Mouse (Mus musculus): Measurements from ENCODE around the gene Rbm33. TPM values are rescaled to one million over a fixed set of nuclear protein-coding genes. Genes with fewer than 3 reads are reported as not detected.

Gene Rbm33
- polyA plus RNA-seq, 1 experiment from 2014 or later = 24.3 TPM

DNA sequence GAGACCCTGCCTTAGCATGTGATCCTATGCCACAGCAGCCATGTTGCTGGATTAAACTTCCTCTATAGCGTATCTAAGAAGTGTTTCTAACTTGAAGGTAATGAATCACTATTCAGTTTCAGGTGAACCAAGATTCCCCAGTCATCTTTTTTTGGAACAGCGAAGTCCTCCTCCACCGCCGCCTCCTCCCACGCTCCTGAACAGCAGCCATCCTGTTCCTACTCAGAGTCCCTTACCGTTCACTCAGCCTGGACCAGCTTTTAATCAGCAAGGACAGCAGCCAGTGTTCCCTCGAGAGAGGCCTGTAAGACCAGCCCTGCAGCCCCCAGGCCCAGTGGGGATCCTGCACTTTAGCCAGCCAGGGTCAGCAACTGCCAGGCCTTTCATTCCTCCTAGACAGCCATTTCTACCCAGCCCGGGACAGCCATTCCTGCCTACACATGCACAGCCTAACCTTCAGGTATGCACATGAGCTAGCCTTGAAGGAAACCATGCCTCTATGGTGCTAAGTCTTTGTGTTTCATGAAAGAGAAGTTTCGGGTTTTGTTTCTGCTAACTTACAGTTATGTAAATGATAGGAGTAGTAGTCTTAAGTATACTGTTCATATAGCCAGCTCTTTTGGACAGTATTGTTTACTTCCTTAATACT lies 70.7 kb downstream of the Rbm33 start:
- no peaks in the 10 kb centered on the region for H3K27me3 ChIP-seq
- no peaks in the 10 kb centered on the region for H3K4me1 ChIP-seq (replicated peaks)
- WGBS = 81% methylated on average over 9 of the region's 9 CpGs
- H3K36me3 ChIP-seq = peaks cover 52% of the 10 kb centered on the region
- H3K27ac ChIP-seq = peak overlapping the region; percentile 44
- no peak overlapping the region; the same call in 1 of the 2 replicates for H3K9ac ChIP-seq (replicated peaks)
- no peaks in the 10 kb centered on the region for H3K9me3 ChIP-seq
- no peak overlapping the region for H3K4me2 ChIP-seq (replicated peaks)
- ATAC-seq = peak; percentile 45; the same call in 1 of the 2 replicates
- H3K4me3 ChIP-seq (replicated peaks) = no peak overlapping the region

DNA sequence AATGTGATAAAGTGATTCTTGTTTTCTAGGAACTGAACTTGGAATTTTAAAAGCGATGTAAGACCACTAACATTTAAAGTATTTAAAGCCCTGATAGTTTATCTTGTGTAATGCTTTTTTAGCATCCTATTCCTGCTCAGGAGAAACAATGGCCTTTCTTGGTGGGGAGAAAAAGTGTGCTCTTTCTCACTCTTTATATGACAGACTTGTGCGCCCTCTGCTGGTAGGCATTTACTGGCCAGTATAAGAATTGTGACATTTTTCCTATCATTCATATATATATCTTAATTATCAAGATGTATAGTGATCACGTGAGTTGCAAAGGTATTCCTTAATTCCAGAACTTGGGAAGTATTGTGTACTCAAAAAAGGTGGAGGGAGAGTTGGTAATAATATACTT lies 71.3 kb downstream of the Rbm33 start:
- Histone ChIP-seq H3K27ac (no peak overlapping the region), H3K36me3 (peaks cover 52% of the 10 kb centered on the region)
- ATAC-seq = 0 out of 2 replicates have a peak, but pooled peaks have one; percentile 48

DNA sequence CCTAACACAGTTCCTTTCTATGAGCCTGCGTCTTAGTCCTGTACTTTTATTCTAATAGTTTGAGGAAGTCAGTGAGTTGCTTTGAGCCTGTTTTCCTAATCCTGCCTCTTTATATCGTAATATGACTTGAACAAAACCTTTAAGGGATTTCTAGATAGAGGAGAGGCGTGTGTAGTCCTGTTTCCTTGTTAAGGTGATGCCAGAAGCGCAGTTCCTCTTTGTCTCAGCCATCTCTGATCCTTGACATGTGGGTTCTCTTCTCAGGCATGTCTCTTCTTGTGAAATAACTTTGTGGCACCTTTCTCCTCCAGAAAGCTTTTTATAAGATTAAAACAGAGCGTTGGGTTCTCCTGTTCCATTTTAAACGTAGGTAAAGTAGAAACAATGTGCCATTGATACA lies 73.3 kb downstream of the Rbm33 start:
- no peaks in the 10 kb centered on the region for H3K4me1 ChIP-seq (replicated peaks)
- ATAC-seq = no peak
- H3K27me3 ChIP-seq = no peaks in the 10 kb centered on the region
- peaks cover 64% of the 10 kb centered on the region for H3K36me3 ChIP-seq
- no peaks in the 10 kb centered on the region for H3K9me3 ChIP-seq
- no peak overlapping the region for H3K4me2 ChIP-seq (replicated peaks)
- no peak overlapping the region for H3K9ac ChIP-seq (replicated peaks)
- 94% methylated on average over 6 of the region's 6 CpGs for WGBS
- H3K27ac ChIP-seq = no peak overlapping the region
- H3K4me3 ChIP-seq (replicated peaks) = no peak overlapping the region

More for the DNA sequence above, 71.3 kb downstream of the Rbm33 start:
- WGBS = 57% methylated on average over 3 of the region's 3 CpGs
- no peaks in the 10 kb centered on the region for H3K27me3 ChIP-seq
- no peaks in the 10 kb centered on the region for H3K4me1 ChIP-seq (replicated peaks)
- no peaks in the 10 kb centered on the region for H3K9me3 ChIP-seq
- no peak overlapping the region for H3K4me3 ChIP-seq (replicated peaks)
- H3K9ac ChIP-seq (replicated peaks) = no peak overlapping the region
- H3K4me2 ChIP-seq (replicated peaks) = no peak overlapping the region

DNA sequence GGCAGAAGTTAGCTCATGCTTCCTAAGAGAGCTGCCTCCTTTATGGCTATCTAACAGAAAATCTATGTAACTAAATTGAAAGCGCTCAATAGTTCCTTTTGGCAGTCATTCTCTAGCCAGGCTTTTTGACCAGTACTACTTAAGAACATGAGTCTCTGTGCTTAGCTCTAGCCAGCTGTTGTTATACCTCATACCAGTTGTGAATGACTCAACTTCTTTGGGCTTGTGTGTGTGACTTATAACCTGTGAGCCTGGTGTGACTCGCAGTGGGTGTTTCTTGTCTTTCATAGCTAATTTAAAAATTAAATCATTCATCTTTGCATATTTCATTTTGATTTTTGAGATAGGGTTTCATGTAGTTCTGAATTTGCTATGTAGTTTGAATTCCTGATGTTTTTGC lies 80.4 kb downstream of the Rbm33 start:
- 99% methylated on average over 2 of the region's 2 CpGs for WGBS
- Histone ChIP-seq H3K4me3 (replicated peaks) (no peak overlapping the region), H3K9me3 (no peaks in the 10 kb centered on the region), H3K27me3 (no peaks in the 10 kb centered on the region), H3K36me3 (peaks cover 44% of the 10 kb centered on the region), H3K4me1 (replicated peaks) (peaks cover 12% of the 10 kb centered on the region; the same call in 1 of the 2 replicates), H3K27ac (no peak overlapping the region), H3K9ac (replicated peaks) (no peak overlapping the region), H3K4me2 (replicated peaks) (no peak overlapping the region)
- ATAC-seq = no peak

DNA sequence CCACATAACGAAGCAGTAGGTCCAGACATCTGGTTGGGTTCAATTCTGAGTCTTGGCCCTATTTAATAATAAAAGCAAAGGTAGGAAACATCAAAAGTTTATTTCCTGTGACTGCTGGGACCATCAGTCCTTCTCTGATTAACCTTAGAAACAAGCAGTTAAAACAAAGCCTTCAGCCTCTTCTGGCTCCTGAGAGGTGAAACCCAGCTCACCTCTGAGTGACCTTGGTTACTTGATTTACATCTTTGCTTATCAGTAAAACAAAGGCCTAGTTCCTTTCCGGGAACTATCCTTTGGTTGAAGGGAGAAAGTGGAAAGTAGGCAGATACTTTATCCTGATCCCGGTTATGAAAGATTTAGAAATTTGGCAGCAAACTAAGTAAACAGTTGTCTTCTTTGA lies 81.8 kb downstream of the Rbm33 start:
- Histone ChIP-seq H3K4me1 (replicated peaks) (peaks cover 21% of the 10 kb centered on the region), H3K4me3 (replicated peaks) (no peak overlapping the region), H3K27ac (no peak overlapping the region), H3K36me3 (peaks cover 41% of the 10 kb centered on the region), H3K9me3 (no peaks in the 10 kb centered on the region), H3K27me3 (no peaks in the 10 kb centered on the region), H3K4me2 (replicated peaks) (no peak overlapping the region), H3K9ac (replicated peaks) (no peak overlapping the region)
- WGBS = 87% methylated on average over 3 of the region's 3 CpGs
- no peak for ATAC-seq

DNA sequence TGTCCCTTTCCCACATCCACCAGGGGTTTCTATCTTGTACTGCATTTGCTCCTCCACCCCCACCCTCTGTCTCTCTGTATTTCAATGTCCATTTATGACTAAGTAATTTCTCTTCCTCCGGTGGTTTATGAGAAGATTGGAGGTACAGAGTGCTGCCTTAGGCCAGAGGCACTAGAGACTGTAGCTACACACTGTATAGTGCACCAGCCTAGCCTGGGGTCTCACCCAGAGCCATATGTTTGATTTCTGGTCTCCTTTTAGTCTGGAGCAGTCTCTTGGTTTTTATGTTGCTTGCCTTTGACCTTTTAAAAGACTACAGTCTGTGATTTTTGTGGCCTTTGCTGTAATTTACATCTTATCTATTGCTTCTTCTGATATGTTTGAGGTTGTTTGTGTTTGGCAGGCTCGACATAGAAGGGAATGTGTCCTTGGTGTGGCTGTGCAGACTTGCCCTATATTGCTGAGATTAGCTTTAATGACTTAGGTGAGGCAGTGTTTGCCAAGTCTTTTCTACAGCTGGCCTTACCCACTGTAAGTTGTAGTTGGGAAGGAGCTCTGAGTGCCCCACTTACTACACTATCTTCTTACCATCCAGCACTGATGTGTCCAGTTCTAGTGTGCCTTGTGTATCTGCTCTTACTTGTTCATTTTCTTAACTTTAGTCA lies 82.7 kb downstream of the Rbm33 start:
- H3K9me3 ChIP-seq = no peaks in the 10 kb centered on the region
- H3K27ac ChIP-seq = no peak overlapping the region
- no peak overlapping the region for H3K4me3 ChIP-seq (replicated peaks)
- no peak overlapping the region for H3K4me2 ChIP-seq (replicated peaks)
- no peak for ATAC-seq
- H3K9ac ChIP-seq (replicated peaks) = no peak overlapping the region
- H3K4me1 ChIP-seq (replicated peaks) = peaks cover 27% of the 10 kb centered on the region
- H3K36me3 ChIP-seq = peaks cover 33% of the 10 kb centered on the region
- WGBS = 94% methylated on average over 2 of the region's 2 CpGs
- H3K27me3 ChIP-seq = no peaks in the 10 kb centered on the region

DNA sequence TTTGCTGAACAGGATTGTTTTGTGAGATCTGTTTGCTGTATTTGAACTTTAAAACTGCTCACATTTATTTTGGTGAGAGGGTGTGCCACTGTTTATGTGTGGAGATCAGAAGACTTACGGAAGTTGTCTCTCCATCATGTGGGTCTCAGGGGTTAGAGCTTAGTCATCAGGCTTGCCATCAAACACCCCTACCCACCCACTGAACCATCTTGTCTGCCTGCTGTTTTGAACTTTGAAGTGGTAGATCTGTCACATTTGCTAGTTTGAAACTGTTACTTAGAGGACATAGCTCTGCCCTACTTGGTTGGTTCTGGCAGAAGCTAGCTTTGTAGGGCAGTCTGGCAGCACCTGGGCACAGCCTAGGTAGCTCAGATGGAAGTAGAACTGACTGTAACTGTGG lies 85.8 kb downstream of the Rbm33 start:
- ATAC-seq = no peak
- peaks cover 30% of the 10 kb centered on the region for H3K4me1 ChIP-seq (replicated peaks)
- 100% methylated on average over 1 of the region's 1 CpGs for WGBS
- no peaks in the 10 kb centered on the region for H3K9me3 ChIP-seq
- H3K4me2 ChIP-seq (replicated peaks) = no peak overlapping the region
- no peak overlapping the region for H3K9ac ChIP-seq (replicated peaks)
- no peaks in the 10 kb centered on the region for H3K27me3 ChIP-seq
- H3K27ac ChIP-seq = no peak overlapping the region
- H3K36me3 ChIP-seq = peaks cover 21% of the 10 kb centered on the region
- no peak overlapping the region for H3K4me3 ChIP-seq (replicated peaks)

DNA sequence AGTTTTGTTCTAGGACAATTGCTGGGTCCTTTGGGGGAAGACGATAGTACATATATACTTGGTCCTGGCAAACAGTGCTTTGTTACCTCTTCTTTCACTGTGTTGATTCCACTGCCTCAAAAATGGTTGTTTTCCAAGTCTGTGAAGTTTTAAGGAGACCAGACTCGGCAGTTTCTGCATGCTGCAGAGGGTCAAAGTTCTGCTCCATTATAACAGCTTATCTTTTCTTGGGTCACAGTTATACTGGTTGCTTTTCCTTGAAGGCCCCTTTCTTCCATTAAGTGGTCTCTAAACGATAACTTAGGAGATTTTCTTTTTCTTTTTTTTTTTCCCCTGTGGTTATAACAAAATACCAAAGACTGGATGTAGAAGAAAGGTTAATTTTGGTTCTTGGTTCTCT lies 89.7 kb downstream of the Rbm33 start:
- 88% methylated on average over 3 of the region's 3 CpGs for WGBS
- no peak overlapping the region for H3K4me3 ChIP-seq (replicated peaks)
- no peaks in the 10 kb centered on the region for H3K9me3 ChIP-seq
- H3K4me2 ChIP-seq (replicated peaks) = no peak overlapping the region
- H3K9ac ChIP-seq (replicated peaks) = no peak overlapping the region
- no peak overlapping the region for H3K27ac ChIP-seq
- ATAC-seq = no peak
- no peaks in the 10 kb centered on the region for H3K27me3 ChIP-seq
- H3K36me3 ChIP-seq = peaks cover 32% of the 10 kb centered on the region
- H3K4me1 ChIP-seq (replicated peaks) = peaks cover 23% of the 10 kb centered on the region

DNA sequence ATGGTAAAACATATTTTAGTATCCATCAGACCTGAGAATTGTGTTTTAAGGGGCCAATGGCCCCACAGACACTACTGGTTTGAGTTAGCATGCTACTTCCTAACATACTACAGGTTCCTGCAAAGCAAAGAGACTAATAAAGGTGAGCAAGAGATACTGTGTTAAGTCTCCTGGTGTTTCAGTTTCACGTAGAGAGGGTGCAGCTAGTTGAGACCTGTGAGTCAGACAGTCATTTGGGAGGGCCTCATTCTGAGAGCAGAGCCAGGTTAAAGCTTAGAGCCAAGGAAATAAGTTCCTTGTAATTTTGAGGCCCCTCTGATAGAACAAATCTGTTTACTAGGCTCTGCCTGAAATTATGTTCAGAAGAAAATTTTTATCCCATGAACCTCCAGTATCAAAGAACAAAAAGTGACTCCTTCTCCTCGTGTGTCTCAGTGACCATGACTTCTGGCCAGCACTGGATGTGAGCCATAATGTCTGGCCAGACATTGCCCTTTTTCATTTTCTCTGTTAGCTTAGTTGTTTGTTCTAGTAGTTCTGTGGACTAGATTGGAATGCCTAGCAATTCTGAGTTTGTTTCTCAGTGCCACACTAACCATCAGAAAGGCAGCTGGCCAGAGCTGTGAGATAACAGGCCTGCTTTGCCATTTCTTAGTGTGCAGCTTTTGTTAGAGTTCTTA lies 95.2 kb downstream of the Rbm33 start:
- no peak for ATAC-seq
- Histone ChIP-seq H3K36me3 (peaks cover 81% of the 10 kb centered on the region), H3K4me2 (replicated peaks) (no peak overlapping the region), H3K4me3 (replicated peaks) (no peak overlapping the region), H3K9me3 (no peaks in the 10 kb centered on the region), H3K4me1 (replicated peaks) (no peaks in the 10 kb centered on the region), H3K9ac (replicated peaks) (no peak overlapping the region), H3K27ac (no peak overlapping the region), H3K27me3 (no peaks in the 10 kb centered on the region)
- 94% methylated on average over 2 of the region's 2 CpGs for WGBS

DNA sequence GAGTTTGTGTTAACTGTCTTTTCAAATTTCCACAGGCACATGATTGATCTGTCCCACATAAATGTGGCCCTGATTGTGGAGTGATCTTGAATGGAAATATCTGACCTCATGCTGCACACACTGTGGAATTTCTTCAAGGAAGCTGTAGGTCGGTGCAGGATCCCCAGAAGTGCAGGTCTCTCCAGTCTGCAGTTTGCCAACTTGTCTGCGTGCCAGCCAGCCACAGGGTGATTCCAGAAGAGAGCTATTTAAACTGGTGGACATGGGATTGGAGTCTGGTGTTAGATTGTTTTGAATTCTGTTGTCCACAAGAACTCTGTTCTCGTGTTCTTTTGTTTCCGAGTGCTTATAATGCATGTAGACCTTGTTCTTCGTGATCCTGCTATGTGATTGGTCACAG lies 96.6 kb downstream of the Rbm33 start:
- Histone ChIP-seq H3K36me3 (peaks cover 84% of the 10 kb centered on the region), H3K9ac (replicated peaks) (no peak overlapping the region), H3K4me3 (replicated peaks) (no peak overlapping the region), H3K9me3 (no peaks in the 10 kb centered on the region), H3K27me3 (no peaks in the 10 kb centered on the region), H3K27ac (no peak overlapping the region), H3K4me2 (replicated peaks) (no peak overlapping the region), H3K4me1 (replicated peaks) (no peaks in the 10 kb centered on the region)
- no peak for ATAC-seq
- 94% methylated on average over 5 of the region's 5 CpGs for WGBS

DNA sequence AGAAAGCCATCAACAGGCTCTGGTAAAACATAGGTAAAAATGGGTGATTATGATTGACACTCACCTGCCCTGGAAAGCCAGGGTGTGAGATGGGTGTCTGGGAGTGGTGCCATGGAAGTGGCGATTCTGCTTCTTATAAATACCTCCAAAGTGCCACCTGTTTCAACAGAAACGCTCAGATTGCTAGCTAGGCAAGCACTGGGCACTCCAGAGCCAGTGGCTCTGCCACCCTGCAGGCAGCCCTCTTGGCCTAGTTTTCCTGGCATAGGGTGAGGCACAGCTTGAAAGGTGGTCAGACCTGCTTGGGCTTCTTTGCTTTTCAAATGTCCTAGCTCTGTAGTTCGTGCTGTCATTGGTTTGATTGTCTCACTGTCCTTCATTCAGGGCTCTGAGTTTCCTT lies 97.2 kb downstream of the Rbm33 start:
- Histone ChIP-seq H3K4me2 (replicated peaks) (no peak overlapping the region), H3K4me1 (replicated peaks) (no peaks in the 10 kb centered on the region), H3K27me3 (no peaks in the 10 kb centered on the region), H3K9me3 (no peaks in the 10 kb centered on the region), H3K9ac (replicated peaks) (no peak overlapping the region), H3K4me3 (replicated peaks) (no peak overlapping the region), H3K27ac (no peak overlapping the region), H3K36me3 (peaks cover 84% of the 10 kb centered on the region)
- ATAC-seq = no peak
- WGBS = 94% methylated on average over 3 of the region's 3 CpGs

DNA sequence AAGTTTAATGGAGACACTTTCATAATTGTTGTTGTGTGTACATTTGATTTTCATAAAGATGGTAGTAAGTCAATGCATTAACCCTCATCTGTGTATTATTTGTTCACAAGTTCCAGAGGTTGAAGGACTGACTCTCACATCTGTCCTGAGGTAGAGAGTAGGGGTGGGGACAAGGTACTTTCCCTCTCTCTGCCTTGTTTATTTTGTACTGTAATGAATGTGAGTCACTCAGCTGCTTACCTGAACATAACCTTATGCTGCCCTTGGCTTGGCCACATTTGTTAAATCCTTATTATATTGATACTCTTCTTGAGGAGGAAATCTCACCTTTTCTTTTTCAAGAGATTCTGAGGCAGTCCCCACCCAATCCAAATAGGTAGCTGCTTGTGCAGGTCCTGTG lies 99.1 kb downstream of the Rbm33 start:
- Histone ChIP-seq H3K4me2 (replicated peaks) (no peak overlapping the region), H3K27me3 (no peaks in the 10 kb centered on the region), H3K9me3 (no peaks in the 10 kb centered on the region), H3K27ac (no peak overlapping the region), H3K9ac (replicated peaks) (no peak overlapping the region), H3K36me3 (peaks cover 91% of the 10 kb centered on the region), H3K4me3 (replicated peaks) (no peak overlapping the region), H3K4me1 (replicated peaks) (no peaks in the 10 kb centered on the region)
- no peak for ATAC-seq

All from midbrain, embryonic 13.5 days (tissue).